Mouse (Mus musculus): ENCODE measurements around the gene Eef1a1.

DNA sequence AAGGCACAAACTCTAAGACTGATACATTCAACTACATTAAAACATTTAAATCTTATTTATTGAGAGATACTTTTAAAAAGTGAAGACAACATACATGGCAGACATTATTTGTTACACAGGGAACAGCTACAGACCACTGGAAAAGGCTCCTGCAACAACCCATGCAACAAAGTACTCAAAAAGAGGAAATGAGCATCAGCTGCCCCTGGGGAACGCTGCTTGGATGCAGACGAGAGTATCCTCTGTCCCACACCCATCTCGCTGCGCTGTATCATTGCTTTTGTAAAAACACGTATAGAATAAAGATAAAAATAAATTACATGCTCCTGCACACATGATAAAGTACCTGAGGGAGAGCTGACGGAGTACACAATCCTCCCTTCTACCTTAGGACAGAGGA is 58.5 kb downstream of the Eef1a1 start:
- TF ChIP-seq POLR2A (IDR thresholded peaks at IDR 0.05; ENCODE audit: control insufficient read depth, low read depth, low read length) (no peak), CTCF (IDR thresholded peaks at IDR 0.05; ENCODE audit: control insufficient read depth, insufficient read depth, insufficient replicate concordance, low read depth, low read length) (no peak)

All from testis, adult 2 months (tissue).